Mouse (Mus musculus) forebrain, embryonic 15.5 days (tissue): Measurements from ENCODE around the gene Akr1c20. TPM values are rescaled to one million over a fixed set of nuclear protein-coding genes. Genes with fewer than 3 reads are reported as not detected.

ENCODE experiments used
- ATAC-seq: fragments of 200-750 bp; cut with Nextera tagmentation; replicated peaks from 2 replicates; pipeline ENCODE4 v1.8.0; 2017; ENCODE audit warnings: mild to moderate bottlenecking, moderate TSS enrichment, moderate library complexity
- H3K27ac ChIP-seq: fragments of 300-500 bp; sonication (generic); replicated peaks from 2 replicates; pipeline ENCODE4 v1.5.1; 2015; ENCODE audit warnings: mild to moderate bottlenecking, inconsistent platforms
- H3K27me3 ChIP-seq: fragments of 300-500 bp; sonication (generic); 2 replicates; pipeline ENCODE4 v1.6.1; 2015; ENCODE audit warnings: inconsistent platforms
- H3K36me3 ChIP-seq: fragments of 300-500 bp; sonication (generic); 2 replicates; pipeline ENCODE4 v1.6.1; 2015; ENCODE audit warnings: mild to moderate bottlenecking, inconsistent platforms
- H3K4me1 ChIP-seq: fragments of 300-500 bp; sonication (generic); 2 replicates; pipeline ENCODE4 v1.6.1; 2015; ENCODE audit warnings: inconsistent platforms
- H3K4me2 ChIP-seq: fragments of 300-500 bp; sonication (generic); replicated peaks from 2 replicates; pipeline ENCODE4 v1.6.1; 2015; ENCODE audit warnings: mild to moderate bottlenecking, inconsistent platforms
- H3K4me3 ChIP-seq: fragments of 300-500 bp; sonication (generic); 2 replicates; pipeline ENCODE4 v1.5.1; 2015; ENCODE audit warnings: mild to moderate bottlenecking, inconsistent platforms
- H3K9ac ChIP-seq: fragments of 300-500 bp; sonication (generic); replicated peaks from 2 replicates; pipeline ENCODE4 v1.6.1; 2015; ENCODE audit warnings: mild to moderate bottlenecking, inconsistent platforms
- H3K9me3 ChIP-seq: fragments of 300-500 bp; sonication (generic); 2 replicates; pipeline ENCODE4 v1.6.1; 2016; ENCODE audit warnings: inconsistent platforms
- WGBS: fragments of 180-500 bp; shearing (Covaris S2); methylation state at CpG from one replicate; pipeline ENCODE4 v1.1.7; 2015; ENCODE audit warnings: mixed read lengths; 5-methylcytosine and 5-hydroxymethylcytosine counted together
- polyA plus RNA-seq: library from polyadenylated mRNA; unstranded; fragments of >200 nt; fragmentation: Nextera tagmentation; extraction: Ambion mirVana; gene quantifications from 2 replicates; pipeline ENCODE4 v1.2.1, GENCODE M21; 2015

Akr1c20 gene
- polyA plus RNA-seq, result not detected in 2 replicates

DNA sequence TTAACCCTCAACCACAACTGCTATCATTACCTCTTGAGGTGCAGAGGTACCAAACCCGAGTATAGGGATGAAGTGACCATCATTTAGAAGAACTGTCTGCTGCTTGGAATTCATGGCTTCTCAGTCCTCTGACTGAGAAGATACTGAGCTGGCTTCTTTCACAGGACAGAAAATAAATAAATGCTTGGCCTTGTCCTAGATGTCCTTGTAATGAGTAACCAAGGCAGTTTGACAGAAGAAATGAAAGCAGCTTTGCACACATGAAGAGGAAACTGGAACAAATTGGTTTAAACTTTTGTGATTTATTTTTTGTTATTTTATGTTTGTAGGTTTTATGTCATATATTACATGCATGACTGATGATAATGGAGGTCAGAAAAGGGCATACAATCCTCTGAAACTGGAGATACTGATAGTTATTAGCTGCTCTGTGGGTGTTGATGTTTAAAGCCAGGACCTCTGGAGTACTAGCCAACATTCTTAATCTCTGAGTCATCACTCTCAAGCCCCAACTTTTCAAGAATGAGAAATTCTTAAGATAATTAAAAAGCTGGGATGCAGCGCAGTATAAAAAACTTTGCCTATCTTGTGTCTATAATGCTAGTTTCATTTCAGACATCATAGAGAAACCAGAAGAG lies at the start of gene Akr1c20:
Gene Akr1c20, minus strand, starts transcription at position 145 of the 638 bp plus-strand sequence.
- Histone ChIP-seq H3K27ac (no peak within 1 kb of the TSS), H3K36me3 (no peaks in the 10 kb centered on the region), H3K4me1 (no peaks in the 10 kb centered on the region), H3K27me3 (no peaks in the 10 kb centered on the region), H3K9ac (no peak within 1 kb of the TSS), H3K4me3 (no peak within 1 kb of the TSS), H3K4me2 (no peak within 1 kb of the TSS), H3K9me3 (no peaks in the 10 kb centered on the region)
- 91% methylated on average over 2 of the region's 2 CpGs for WGBS
- ATAC-seq, result no peak

DNA sequence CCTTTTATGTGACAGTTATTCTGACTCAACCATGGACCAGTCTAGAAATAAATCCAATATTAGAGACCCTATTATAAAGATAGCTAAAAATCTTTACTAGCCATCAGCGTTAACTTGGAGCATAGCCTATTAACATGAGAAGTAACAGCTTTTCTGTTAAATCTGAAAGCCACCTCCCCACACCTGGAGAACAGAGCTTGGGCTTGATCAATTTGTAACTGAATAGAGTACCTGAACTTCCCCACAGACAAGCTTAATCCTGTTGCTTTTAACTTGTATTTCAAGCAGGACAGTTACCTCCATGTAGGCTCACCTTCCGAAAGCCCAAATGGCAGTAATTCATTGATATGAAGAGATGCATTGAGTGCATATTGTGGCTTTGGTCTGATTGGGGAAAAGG lies 42.9 kb upstream of the Akr1c20 start:
- Histone ChIP-seq H3K27me3 (no peaks in the 10 kb centered on the region), H3K4me2 (no peak overlapping the region), H3K4me3 (no peak overlapping the region), H3K27ac (no peak overlapping the region), H3K9ac (no peak overlapping the region), H3K36me3 (no peaks in the 10 kb centered on the region), H3K9me3 (no peaks in the 10 kb centered on the region), H3K4me1 (no peaks in the 10 kb centered on the region)
- no peak for ATAC-seq
- 84% methylated on average over 2 of the region's 2 CpGs for WGBS

DNA sequence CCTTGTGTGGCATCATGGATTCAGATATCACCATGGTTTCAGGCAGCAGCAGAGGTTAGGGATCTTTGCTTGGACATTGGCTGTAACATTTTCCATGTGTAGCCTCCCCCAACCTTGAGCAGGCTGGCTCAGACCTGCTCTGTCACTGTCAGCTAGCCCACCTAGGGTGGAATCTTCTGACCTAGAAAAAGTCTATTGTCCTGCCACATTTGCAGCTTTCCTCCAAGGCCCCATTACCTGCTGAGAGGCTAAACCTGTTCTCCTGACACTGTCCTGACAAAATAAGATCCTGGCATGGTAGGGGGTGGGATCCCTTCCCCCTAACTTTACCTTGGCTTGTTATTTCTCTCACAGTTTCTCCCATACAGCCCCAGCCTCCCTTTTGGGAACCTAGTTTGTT lies 37.4 kb upstream of the Akr1c20 start:
- ATAC-seq, result no peak
- Histone ChIP-seq H3K27ac (no peak overlapping the region), H3K4me2 (no peak overlapping the region), H3K9me3 (no peaks in the 10 kb centered on the region), H3K4me1 (no peaks in the 10 kb centered on the region), H3K27me3 (no peaks in the 10 kb centered on the region), H3K36me3 (no peaks in the 10 kb centered on the region), H3K4me3 (no peak overlapping the region), H3K9ac (no peak overlapping the region)

DNA sequence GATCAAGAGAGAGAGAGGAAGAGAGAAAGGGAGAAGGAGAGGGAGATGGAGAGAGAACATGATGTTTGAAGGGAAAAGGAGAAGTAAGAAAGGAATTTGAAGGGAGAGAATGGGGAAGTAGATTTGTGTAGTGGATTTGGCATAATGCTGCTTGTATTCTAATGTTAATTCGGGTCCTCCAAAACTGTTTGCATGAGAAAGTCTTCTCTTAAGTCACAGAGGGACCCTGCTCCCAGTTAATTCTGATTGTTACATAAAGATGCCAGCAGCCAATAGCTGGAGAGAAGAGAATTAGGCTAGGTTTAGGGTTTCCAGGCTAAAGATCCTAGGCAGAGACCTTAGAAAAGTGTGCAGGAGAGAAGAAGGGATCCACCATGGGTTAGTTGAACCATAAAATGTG lies 36.0 kb upstream of the Akr1c20 start:
- Histone ChIP-seq H3K4me1 (no peaks in the 10 kb centered on the region), H3K27me3 (no peaks in the 10 kb centered on the region), H3K27ac (no peak overlapping the region), H3K9me3 (no peaks in the 10 kb centered on the region), H3K9ac (no peak overlapping the region), H3K4me3 (no peak overlapping the region), H3K4me2 (no peak overlapping the region), H3K36me3 (no peaks in the 10 kb centered on the region)
- WGBS, result 69% methylated on average over 1 of the region's 1 CpGs
- no peak for ATAC-seq

DNA sequence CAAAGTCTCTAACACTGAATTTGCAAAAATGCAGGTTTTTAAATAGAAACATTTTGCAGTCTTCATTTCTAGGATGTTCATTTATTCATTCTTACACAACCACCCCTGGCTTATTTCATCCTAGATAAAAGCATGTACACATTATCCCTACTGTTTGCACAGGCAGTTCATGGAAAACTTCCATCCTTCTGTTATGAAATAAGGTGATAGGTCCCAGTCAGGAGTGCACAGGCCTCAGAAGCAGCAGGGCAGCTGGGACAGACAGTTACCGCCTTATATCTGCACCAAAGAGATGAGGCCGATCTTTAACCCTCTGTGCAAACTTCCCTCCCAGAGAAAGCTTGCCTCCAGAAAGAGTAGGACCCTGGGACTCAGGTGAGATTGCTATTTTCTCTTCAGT lies 8.3 kb downstream of the Akr1c20 start:
- 92% methylated on average over 2 of the region's 2 CpGs for WGBS
- H3K27me3 ChIP-seq, result no peaks in the 10 kb centered on the region
- H3K36me3 ChIP-seq, result no peaks in the 10 kb centered on the region
- H3K4me2 ChIP-seq, result no peak overlapping the region
- no peaks in the 10 kb centered on the region for H3K9me3 ChIP-seq
- no peak overlapping the region for H3K27ac ChIP-seq
- ATAC-seq, result no peak
- no peak overlapping the region for H3K9ac ChIP-seq
- no peaks in the 10 kb centered on the region for H3K4me1 ChIP-seq
- no peak overlapping the region for H3K4me3 ChIP-seq

DNA sequence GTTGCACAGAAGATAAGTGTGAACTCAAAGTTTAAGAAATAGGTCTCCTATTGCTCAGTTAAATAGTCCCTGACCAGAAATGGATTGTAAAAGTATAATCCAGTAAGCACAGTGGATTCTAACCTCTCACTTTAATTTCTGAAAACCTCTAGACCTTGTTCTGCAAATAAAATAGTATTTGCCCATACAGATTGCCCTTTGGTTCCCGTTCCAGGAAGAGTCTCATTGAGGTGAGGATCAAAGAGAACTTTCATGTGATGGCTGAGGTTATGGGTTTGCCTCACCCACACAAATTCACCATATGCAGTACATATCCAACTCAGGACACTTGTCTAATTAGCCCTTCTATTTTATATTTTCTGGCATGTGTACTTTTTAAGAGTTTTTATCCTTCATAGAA lies 55.2 kb downstream of the Akr1c20 start:
- WGBS, result 76% methylated on average over 1 of the region's 1 CpGs

DNA sequence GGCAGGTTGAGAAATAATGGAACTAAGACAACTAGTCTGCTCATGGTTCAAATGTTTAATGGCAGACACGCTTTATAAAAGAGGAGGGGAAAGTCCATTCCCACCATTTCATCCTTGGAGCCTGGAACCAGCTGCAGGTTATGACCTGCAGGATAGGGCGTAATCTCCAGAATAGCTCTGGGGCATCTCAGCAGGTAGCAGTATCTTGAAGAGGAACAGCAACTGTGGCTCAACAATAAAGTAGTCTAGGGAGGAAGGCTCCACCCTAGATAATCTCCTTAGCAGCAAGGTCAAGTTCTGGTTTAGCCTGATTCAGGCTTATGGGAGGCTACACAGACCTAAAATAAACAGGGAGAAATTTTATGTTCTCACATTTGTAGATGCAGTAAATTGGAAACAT lies 57.5 kb downstream of the Akr1c20 start:
- Histone ChIP-seq H3K27ac (no peak overlapping the region), H3K4me3 (no peak overlapping the region), H3K9ac (no peak overlapping the region), H3K4me2 (no peak overlapping the region), H3K27me3 (no peaks in the 10 kb centered on the region), H3K36me3 (no peaks in the 10 kb centered on the region), H3K4me1 (no peaks in the 10 kb centered on the region), H3K9me3 (no peaks in the 10 kb centered on the region)
- no peak for ATAC-seq
- WGBS, result 90% methylated on average over 2 of the region's 2 CpGs

More for the DNA sequence above, 55.2 kb downstream of the Akr1c20 start:
- Histone ChIP-seq H3K27ac (no peak overlapping the region), H3K4me1 (no peaks in the 10 kb centered on the region), H3K4me2 (no peak overlapping the region), H3K9me3 (no peaks in the 10 kb centered on the region), H3K27me3 (no peaks in the 10 kb centered on the region), H3K4me3 (no peak overlapping the region), H3K36me3 (no peaks in the 10 kb centered on the region), H3K9ac (no peak overlapping the region)
- ATAC-seq, result no peak

Other genes with a start within 250 kb of the Akr1c20 start
- gene Akr1c12, start 243.9 kb downstream of the Akr1c20 start, polyA plus RNA-seq, result 0.15 and 0.32 TPM in 2 replicates
- not detected in 2 replicates for gene Akr1c6, start 89.0 kb downstream of the Akr1c20 start, polyA plus RNA-seq
- not detected in 2 replicates for gene Akr1c21, start 50.7 kb upstream of the Akr1c20 start, polyA plus RNA-seq
- gene Akr1e1, start 85.8 kb upstream of the Akr1c20 start, polyA plus RNA-seq, result 42.3 and 45.0 TPM in 2 replicates